Mouse (Mus musculus) embryonic facial prominence, embryonic 13.5 days (tissue): ENCODE data around the gene Lyrm4. TPM values are rescaled to one million over a fixed set of nuclear protein-coding genes. Genes with fewer than 3 reads are reported as not detected.
A peak's percentile ranks its signal among the peaks of the same experiment; 100 is the strongest.

ENCODE experiments used
- ATAC-seq: fragments of 200-750 bp; cut with Nextera tagmentation; 2 replicates; pipeline ENCODE4 v1.8.0; 2017; ENCODE audit warnings: low read depth; ENCODE audit not compliant: insufficient number of reproducible peaks, insufficient read depth, low FRiP score, low TSS enrichment
- H3K27ac ChIP-seq: fragments of 300-500 bp; sonication (generic); 2 replicates; pipeline ENCODE4 v1.5.1; 2015; ENCODE audit warnings: moderate library complexity, mild to moderate bottlenecking, inconsistent platforms
- H3K27me3 ChIP-seq: fragments of 300-500 bp; sonication (generic); 2 replicates; pipeline ENCODE4 v1.6.1; 2015; ENCODE audit warnings: mild to moderate bottlenecking, inconsistent platforms
- H3K36me3 ChIP-seq: fragments of 300-500 bp; sonication (generic); 2 replicates; pipeline ENCODE4 v1.6.1; 2015; ENCODE audit warnings: mild to moderate bottlenecking, inconsistent platforms
- H3K4me1 ChIP-seq: fragments of 300-500 bp; sonication (generic); 2 replicates; pipeline ENCODE4 v1.6.1; 2015; ENCODE audit warnings: inconsistent platforms
- H3K4me2 ChIP-seq: fragments of 300-500 bp; sonication (generic); 2 replicates; pipeline ENCODE4 v1.6.1; 2015; ENCODE audit warnings: moderate library complexity, mild to moderate bottlenecking, inconsistent platforms
- H3K4me3 ChIP-seq: fragments of 300-500 bp; sonication (generic); 2 replicates; pipeline ENCODE4 v1.5.1; 2015; ENCODE audit warnings: mild to moderate bottlenecking, inconsistent platforms
- H3K9ac ChIP-seq: fragments of 300-500 bp; sonication (generic); 2 replicates; pipeline ENCODE4 v1.6.1; 2015; ENCODE audit warnings: mild to moderate bottlenecking, inconsistent platforms
- H3K9me3 ChIP-seq: fragments of 300-500 bp; sonication (generic); 2 replicates; pipeline ENCODE4 v1.6.1; 2016; ENCODE audit warnings: inconsistent platforms
- WGBS: fragments of 180-500 bp; shearing (Covaris S2); methylation state at CpG from one replicate; pipeline ENCODE4 v1.1.7; 2015; ENCODE audit warnings: mixed read lengths; 5-methylcytosine and 5-hydroxymethylcytosine counted together
- polyA plus RNA-seq: library from polyadenylated mRNA; unstranded; fragments of >200 nt; fragmentation: Nextera tagmentation; extraction: Ambion mirVana; gene quantifications from 2 replicates; pipeline ENCODE4 v1.2.1, GENCODE M21; 2015

Gene Lyrm4
- polyA plus RNA-seq, 1 experiment from 2014 or later = 24.5 TPM

- no peak overlapping the region for H3K9ac ChIP-seq
- H3K27ac ChIP-seq = no peak overlapping the region
- no peak overlapping the region for H3K4me2 ChIP-seq
- H3K4me3 ChIP-seq = no peak overlapping the region
- ATAC-seq = no peak
- 66% methylated on average over 3 of the region's 3 CpGs for WGBS
- H3K9me3 ChIP-seq = no peaks in the 10 kb centered on the region
- H3K4me1 ChIP-seq = no peaks in the 10 kb centered on the region
- no peaks in the 10 kb centered on the region for H3K27me3 ChIP-seq
- H3K36me3 ChIP-seq = no peaks in the 10 kb centered on the region
These were observed 128.0 kb downstream of the Lyrm4 start for GRCm38 (mm10) chr13:35989329-35989728.

- H3K27ac ChIP-seq = no peak overlapping the region
- WGBS = 89% methylated on average over 6 of the region's 6 CpGs
These were observed 134.3 kb downstream of the Lyrm4 start for GRCm38 (mm10) chr13:35982985-35983384.

GRCm38 (mm10) chr13:35980471-35980870, 136.9 kb downstream of the Lyrm4 start:
- Histone ChIP-seq H3K4me1 (no peaks in the 10 kb centered on the region), H3K4me3 (no peak overlapping the region), H3K27ac (no peak overlapping the region), H3K27me3 (no peaks in the 10 kb centered on the region), H3K36me3 (peaks cover 21% of the 10 kb centered on the region), H3K9ac (no peak overlapping the region), H3K4me2 (no peak overlapping the region), H3K9me3 (no peaks in the 10 kb centered on the region)
- 83% methylated on average over 4 of the region's 4 CpGs for WGBS
- ATAC-seq = no peak

More at GRCm38 (mm10) chr13:35982985-35983384, 134.3 kb downstream of the Lyrm4 start:
- no peak overlapping the region for H3K4me2 ChIP-seq
- peaks cover 14% of the 10 kb centered on the region for H3K36me3 ChIP-seq
- no peaks in the 10 kb centered on the region for H3K27me3 ChIP-seq
- no peak for ATAC-seq
- H3K9me3 ChIP-seq = no peaks in the 10 kb centered on the region
- H3K9ac ChIP-seq = no peak overlapping the region
- H3K4me1 ChIP-seq = no peaks in the 10 kb centered on the region
- no peak overlapping the region for H3K4me3 ChIP-seq

GRCm38 (mm10) chr13:35976912-35977311, 140.4 kb downstream of the Lyrm4 start:
- Histone ChIP-seq H3K4me3 (no peak overlapping the region), H3K4me1 (no peaks in the 10 kb centered on the region), H3K27ac (no peak overlapping the region), H3K9ac (no peak overlapping the region), H3K27me3 (no peaks in the 10 kb centered on the region), H3K4me2 (no peak overlapping the region), H3K9me3 (no peaks in the 10 kb centered on the region), H3K36me3 (peaks cover 21% of the 10 kb centered on the region)
- ATAC-seq = no peak
- 83% methylated on average over 7 of the region's 7 CpGs for WGBS

GRCm38 (mm10) chr13:35969829-35970228, 147.5 kb downstream of the Lyrm4 start:
- Histone ChIP-seq H3K9ac (no peak overlapping the region), H3K4me2 (peak overlapping the region; percentile 100), H3K4me3 (peak overlapping the region; percentile 63), H3K4me1 (peaks cover 16% of the 10 kb centered on the region), H3K27me3 (peaks cover 37% of the 10 kb centered on the region), H3K9me3 (no peaks in the 10 kb centered on the region), H3K36me3 (no peaks in the 10 kb centered on the region), H3K27ac (no peak overlapping the region)
- 25% methylated on average over 9 of the region's 9 CpGs for WGBS
- no peak for ATAC-seq

GRCm38 (mm10) chr13:35969431-35969721, 147.9 kb downstream of the Lyrm4 start:
- ATAC-seq = no peak
- peaks cover 37% of the 10 kb centered on the region for H3K27me3 ChIP-seq
- peak overlapping the region; percentile 63 for H3K4me3 ChIP-seq
- H3K4me2 ChIP-seq = peak overlapping the region; percentile 100
- H3K36me3 ChIP-seq = no peaks in the 10 kb centered on the region
- H3K4me1 ChIP-seq = peaks cover 16% of the 10 kb centered on the region
- H3K27ac ChIP-seq = no peak overlapping the region
- H3K9ac ChIP-seq = peak overlapping the region; percentile 73
- H3K9me3 ChIP-seq = no peaks in the 10 kb centered on the region
- WGBS = 0% methylated on average over 18 of the region's 18 CpGs

GRCm38 (mm10) chr13:35968719-35969430, 148.5 kb downstream of the Lyrm4 start:
- Histone ChIP-seq H3K36me3 (no peaks in the 10 kb centered on the region), H3K4me1 (peaks cover 16% of the 10 kb centered on the region), H3K27me3 (peaks cover 37% of the 10 kb centered on the region), H3K9me3 (no peaks in the 10 kb centered on the region), H3K4me3 (peak overlapping the region; percentile 63), H3K4me2 (peak overlapping the region; percentile 100), H3K9ac (peak overlapping the region; percentile 73), H3K27ac (no peak overlapping the region)
- under 1% methylated on average over 57 of the region's 57 CpGs for WGBS
- peak; percentile 74; the same call in 1 of the 2 replicates for ATAC-seq

- Histone ChIP-seq H3K4me2 (peak overlapping the region; percentile 100), H3K4me3 (peak overlapping the region; percentile 63), H3K36me3 (no peaks in the 10 kb centered on the region), H3K27ac (no peak overlapping the region), H3K4me1 (peaks cover 16% of the 10 kb centered on the region), H3K9ac (peak overlapping the region; percentile 73), H3K27me3 (peaks cover 37% of the 10 kb centered on the region), H3K9me3 (no peaks in the 10 kb centered on the region)
- WGBS = under 1% methylated on average over 38 of the region's 38 CpGs
- 0 out of 2 replicates have a peak, but pooled peaks have one; percentile 44 for ATAC-seq
These were observed 149.1 kb downstream of the Lyrm4 start for GRCm38 (mm10) chr13:35968131-35968718.

GRCm38 (mm10) chr13:35967690-35968089, 149.6 kb downstream of the Lyrm4 start:
- Histone ChIP-seq H3K9ac (peak overlapping the region; percentile 73), H3K36me3 (no peaks in the 10 kb centered on the region), H3K4me2 (peak overlapping the region; percentile 100), H3K4me1 (peaks cover 16% of the 10 kb centered on the region), H3K4me3 (peak overlapping the region; percentile 63), H3K27ac (no peak overlapping the region), H3K9me3 (no peaks in the 10 kb centered on the region), H3K27me3 (peaks cover 37% of the 10 kb centered on the region)
- ATAC-seq = no peak
- 2% methylated on average over 15 of the region's 15 CpGs for WGBS

- H3K27ac ChIP-seq = no peak overlapping the region
- H3K9ac ChIP-seq = no peak overlapping the region
- no peaks in the 10 kb centered on the region for H3K36me3 ChIP-seq
- no peak overlapping the region for H3K4me3 ChIP-seq
- 89% methylated on average over 4 of the region's 4 CpGs for WGBS
- peaks cover 17% of the 10 kb centered on the region for H3K27me3 ChIP-seq
- H3K9me3 ChIP-seq = no peaks in the 10 kb centered on the region
- no peak overlapping the region for H3K4me2 ChIP-seq
- H3K4me1 ChIP-seq = peaks cover 9% of the 10 kb centered on the region
- no peak for ATAC-seq
These were observed 153.7 kb downstream of the Lyrm4 start for GRCm38 (mm10) chr13:35963583-35963982.

GRCm38 (mm10) chr13:35959391-35960067, 157.8 kb downstream of the Lyrm4 start:
- no peak overlapping the region for H3K4me3 ChIP-seq
- H3K27me3 ChIP-seq = no peaks in the 10 kb centered on the region
- H3K9ac ChIP-seq = no peak overlapping the region
- H3K36me3 ChIP-seq = no peaks in the 10 kb centered on the region
- 81% methylated on average over 12 of the region's 12 CpGs for WGBS
- no peak overlapping the region for H3K27ac ChIP-seq
- no peak for ATAC-seq
- H3K4me1 ChIP-seq = no peaks in the 10 kb centered on the region
- 0 out of 2 replicates have a peak, but pooled peaks cover 3% of the 10 kb centered on the region for H3K9me3 ChIP-seq
- H3K4me2 ChIP-seq = no peak overlapping the region

- Histone ChIP-seq H3K36me3 (no peaks in the 10 kb centered on the region), H3K4me2 (no peak within 1 kb of the TSS), H3K9ac (no peak within 1 kb of the TSS), H3K27ac (no peak within 1 kb of the TSS), H3K9me3 (0 out of 2 replicates have a peak, but pooled peaks cover 3% of the 10 kb centered on the region), H3K4me3 (no peak within 1 kb of the TSS), H3K27me3 (no peaks in the 10 kb centered on the region), H3K4me1 (no peaks in the 10 kb centered on the region)
- 92% methylated on average over 1 of the region's 1 CpGs for WGBS
- ATAC-seq = no peak
These were observed 158.8 kb downstream of the Lyrm4 start, which contains the start of gene Ppp1r3g for GRCm38 (mm10) chr13:35958539-35958938. Ppp1r3g (plus strand) TSS chr13:35958839.
